Mouse (Mus musculus): ENCODE results near the gene Ccng2.

Gene Ccng2

GRCm38 (mm10) chr5:93263396-93264075 is 3.5 kb upstream of the Ccng2 start:
- no peak for DNase-seq (ENCODE audit: low spot score in 2 of 2)

GRCm38 (mm10) chr5:93264136-93264700 is 2.8 kb upstream of the Ccng2 start:
- DNase-seq (ENCODE audit: low spot score in 2 of 2): no peak

DNA sequence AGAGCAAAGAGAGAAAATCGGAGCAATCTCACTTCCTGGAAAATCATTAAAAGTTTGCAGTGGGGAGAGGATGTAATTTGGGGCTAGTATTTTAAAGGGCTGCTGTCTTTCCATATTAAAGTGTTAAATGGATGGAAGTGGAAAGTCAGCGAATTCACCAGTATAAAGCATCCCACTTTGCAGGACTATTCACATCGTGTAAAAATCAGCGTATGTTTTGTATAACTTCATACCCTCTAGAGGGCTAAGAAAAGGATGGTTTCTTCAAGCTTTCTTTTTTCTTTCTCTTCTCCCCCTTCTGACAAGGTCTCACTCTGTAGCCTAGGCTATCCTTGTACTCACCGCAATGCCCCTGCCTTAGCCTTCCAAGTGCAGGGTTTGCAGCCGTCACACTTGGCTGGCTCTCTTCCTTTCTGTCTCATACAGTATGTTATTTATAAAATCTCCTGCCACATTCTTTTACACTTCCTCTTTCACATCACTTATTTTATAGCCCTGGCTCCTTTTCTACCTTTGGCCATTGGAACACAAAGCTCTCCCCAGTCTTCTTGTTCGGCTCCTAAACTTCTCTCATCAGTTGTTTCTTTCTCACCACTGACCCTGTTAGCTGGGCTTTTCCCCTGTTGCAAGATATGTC is 1.8 kb upstream of the Ccng2 start:
- DNase-seq (ENCODE audit: low spot score in 2 of 2): no peak

DNA sequence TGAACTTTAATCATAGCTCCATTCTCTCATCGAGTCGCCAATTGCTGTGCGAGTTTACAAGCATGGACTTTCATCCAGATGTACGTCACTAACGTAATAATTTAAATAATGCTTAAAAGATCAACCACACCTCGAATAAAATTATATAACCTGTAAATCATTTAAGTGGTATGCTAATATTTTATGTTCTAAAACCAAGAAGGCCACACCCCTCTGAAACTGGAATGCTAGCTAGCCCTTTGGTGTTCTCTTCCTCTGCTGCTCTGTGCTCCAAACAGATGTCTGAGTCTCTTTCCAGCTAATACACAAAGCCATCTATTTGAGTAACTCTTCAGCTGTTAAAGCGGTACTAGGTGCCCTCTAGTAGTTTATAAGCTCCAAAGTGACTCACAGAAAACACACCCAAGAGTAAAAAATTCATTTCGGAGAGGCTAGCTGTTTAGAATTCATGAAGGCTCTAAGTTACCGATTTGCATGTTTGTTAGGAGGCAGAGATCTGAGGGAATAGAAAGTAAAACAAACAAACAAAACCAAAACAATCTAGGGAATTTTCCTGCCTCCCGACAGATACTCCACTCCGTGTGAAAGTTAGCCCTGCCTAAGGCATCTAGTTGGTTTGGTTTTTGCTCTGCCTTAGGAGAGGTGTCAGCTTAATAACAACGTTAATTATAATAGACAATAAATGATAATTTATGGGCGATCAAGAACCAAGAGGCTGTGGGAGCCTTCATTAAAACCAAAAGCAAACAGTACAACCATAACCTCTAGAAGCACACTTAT is 1.1 kb upstream of the Ccng2 start:
- DNase-seq (ENCODE audit: low spot score in 2 of 2): no peak

- peak; percentile 67 to 77 for DNase-seq (ENCODE audit: low spot score in 2 of 2)
Observed at GRCm38 (mm10) chr5:93267851-93268606, 972 bp downstream of the Ccng2 start.

DNA sequence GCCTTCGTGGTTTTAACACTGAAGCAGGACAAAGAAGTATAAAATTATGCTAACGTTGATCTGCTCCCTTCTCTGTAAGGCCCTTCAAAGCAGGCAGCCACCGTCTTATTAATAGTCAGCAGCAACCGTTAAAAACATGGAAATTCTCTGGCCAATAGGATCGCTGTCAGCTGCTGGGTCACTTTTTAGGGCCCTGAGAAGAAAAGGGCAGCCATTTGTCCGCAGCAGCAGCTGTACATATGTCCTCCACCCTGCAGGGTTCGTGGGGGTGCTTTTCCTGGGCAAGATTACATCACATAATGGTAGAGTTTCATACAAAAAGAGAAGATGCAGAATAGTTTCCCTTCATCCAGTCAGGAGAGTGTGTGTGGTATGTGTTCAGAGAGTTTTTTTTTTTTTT is 3.0 kb downstream of the Ccng2 start:
- no peak for DNase-seq (ENCODE audit: low spot score in 2 of 2)

DNA sequence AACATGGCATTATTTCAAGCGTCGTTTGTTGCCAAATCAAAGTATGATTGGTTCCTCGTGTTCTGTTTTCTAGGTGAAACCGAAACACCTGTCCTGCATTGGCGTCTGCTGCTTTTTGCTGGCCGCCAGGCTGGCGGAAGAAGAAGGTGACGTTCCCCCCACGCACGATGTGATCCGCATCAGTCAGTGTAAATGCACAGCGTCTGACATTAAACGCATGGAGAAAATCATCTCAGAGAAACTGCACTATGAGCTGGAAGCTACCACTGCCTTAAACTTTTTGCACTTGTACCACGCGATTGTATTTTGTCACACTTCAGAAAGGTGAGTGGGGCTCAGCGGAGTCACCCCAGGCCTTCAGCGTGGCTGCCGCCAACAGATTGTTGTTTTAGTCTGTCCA is 3.7 kb downstream of the Ccng2 start:
- DNase-seq (ENCODE audit: low spot score in 2 of 2): no peak

DNA sequence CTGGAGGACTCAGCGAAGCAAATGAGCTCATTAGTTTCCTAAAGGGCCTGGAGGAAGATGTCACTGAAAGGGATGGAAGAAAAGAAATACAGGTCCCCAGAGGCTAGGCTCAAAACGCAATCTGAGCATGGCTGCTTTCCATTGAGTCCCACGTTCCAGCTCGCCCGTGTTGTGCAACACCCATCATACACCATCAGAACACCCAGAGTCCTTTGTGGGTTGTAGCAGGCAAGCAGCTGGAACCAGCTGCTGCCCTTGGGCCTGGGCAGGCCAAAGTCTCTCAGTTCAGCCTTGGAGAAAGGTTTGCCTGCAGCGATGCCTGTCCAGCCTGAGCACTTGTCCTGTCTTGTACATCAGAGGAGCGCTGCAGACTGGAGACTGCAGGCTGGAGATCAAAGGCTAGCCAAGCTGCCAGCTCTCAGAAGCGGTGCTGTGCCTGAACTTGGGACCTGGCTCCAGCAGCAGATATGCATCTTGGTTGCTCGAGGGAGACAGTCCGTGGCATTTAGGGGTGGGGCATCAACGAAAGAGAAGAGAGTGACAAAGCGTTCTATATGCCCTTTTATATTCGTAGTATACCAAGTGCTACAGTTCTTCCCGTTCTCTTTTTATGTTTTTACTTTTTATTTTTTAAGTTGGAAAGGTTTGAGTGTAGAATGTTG is 15.5 kb downstream of the Ccng2 start:
- DNase-seq (ENCODE audit: low spot score in 2 of 2): no peak

DNA sequence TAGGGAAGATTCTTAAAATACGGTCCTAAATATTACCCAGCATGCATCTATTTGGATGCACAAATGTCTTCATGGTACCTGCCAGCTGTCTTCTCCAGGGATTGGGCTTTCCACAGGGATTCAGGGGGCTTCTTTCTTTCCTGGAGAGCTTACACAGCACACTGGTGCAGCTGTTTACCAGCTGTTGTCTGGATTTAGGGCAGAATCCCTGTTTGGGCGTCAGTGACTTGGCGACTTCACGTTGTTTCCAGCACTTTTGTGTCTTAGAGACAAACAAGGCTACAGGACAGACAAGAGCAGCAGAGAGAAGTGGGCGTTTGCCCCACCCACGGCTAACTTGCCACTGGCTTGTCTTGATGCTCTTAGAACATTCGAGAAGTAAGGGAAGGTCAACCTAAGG is 16.1 kb downstream of the Ccng2 start:
- DNase-seq (ENCODE audit: low spot score in 2 of 2): no peak

GRCm38 (mm10) chr5:93288553-93288952 is 21.5 kb downstream of the Ccng2 start:
- DNase-seq (ENCODE audit: low spot score in 2 of 2): no peak

- DNase-seq (ENCODE audit: low spot score in 2 of 2): no peak
Observed at GRCm38 (mm10) chr5:93290282-93290681, 23.2 kb downstream of the Ccng2 start.

- no peak for DNase-seq (ENCODE audit: low spot score in 2 of 2)
Observed at GRCm38 (mm10) chr5:93296341-93296746, 29.3 kb downstream of the Ccng2 start.

GRCm38 (mm10) chr5:93296754-93297153 is 29.7 kb downstream of the Ccng2 start:
- DNase-seq (ENCODE audit: low spot score in 2 of 2): no peak

DNA sequence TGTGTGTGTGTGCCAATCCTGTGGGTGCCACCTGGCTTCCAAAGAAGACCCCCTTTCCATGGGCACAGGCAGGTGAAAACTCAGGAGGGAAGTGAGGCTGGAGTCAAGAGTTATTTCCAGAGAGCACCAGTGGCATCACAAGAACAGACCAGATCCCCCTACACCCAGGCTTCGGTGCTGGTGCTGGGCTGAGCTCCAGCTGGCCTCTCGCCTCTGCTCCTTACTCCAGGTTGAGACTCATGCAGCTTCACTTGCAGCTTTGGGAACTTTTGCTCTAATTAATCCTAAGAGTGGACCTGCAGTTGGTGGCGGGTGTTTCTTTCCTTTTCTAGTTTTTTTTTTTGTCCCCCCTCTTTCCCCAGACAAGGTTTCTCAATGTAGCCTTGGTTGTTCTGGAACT is 30.3 kb downstream of the Ccng2 start:
- no peak for DNase-seq (ENCODE audit: low spot score in 2 of 2)

DNA sequence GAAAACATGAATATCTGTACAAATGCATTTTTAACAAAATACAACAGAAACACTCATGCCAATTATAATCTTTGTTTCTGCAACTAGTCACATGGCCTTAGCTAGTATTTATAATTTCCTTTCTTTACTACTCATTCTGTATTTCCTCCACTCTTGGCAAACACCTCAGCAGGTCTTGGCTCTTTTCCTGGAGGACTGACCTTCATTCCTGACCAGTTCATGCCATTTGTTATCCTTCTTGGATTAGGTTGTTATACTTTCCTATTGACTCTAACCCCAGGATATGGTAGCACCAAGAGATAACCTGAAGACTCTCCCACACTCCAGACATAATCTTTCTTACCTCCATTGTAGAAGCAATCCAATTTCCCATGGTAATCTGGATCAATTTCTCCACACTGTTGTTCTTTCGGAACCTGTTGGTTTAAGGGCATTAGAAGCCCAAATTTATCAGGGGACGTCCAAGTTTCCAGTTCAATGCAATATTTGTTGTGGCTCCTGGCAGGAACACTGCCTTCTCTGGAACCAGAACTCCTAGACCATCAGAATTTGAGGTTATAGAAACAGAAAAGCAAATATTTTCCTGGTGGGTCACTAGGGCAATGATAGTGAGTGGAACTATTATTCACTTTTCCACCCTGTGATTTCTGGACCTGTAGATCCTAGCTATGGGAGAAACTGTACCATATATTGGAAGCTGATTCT is 38.2 kb downstream of the Ccng2 start:
- DNase-seq (ENCODE audit: low spot score in 2 of 2): no peak

GRCm38 (mm10) chr5:93308909-93309308 is 41.9 kb downstream of the Ccng2 start:
- no peak for DNase-seq (ENCODE audit: low spot score in 2 of 2)

GRCm38 (mm10) chr5:93323320-93324001 is 56.4 kb downstream of the Ccng2 start:
- DNase-seq (ENCODE audit: low spot score in 2 of 2): no peak

Measured in frontal cortex, postnatal 14 days (tissue).